In genomic region chr15:102258581-102259253, GRCm38 (mm10) we compare ENCODE assay signal across 10 mouse cellular contexts. TPM values are rescaled to one million over a fixed set of nuclear protein-coding genes. Genes with fewer than 3 reads are reported as not detected.
DNase-seq lines count a peak whose midpoint lies in the region; ATAC-seq and TF ChIP-seq lines count a peak whose summit lies in the region.
"Had no signal": no experiment of that assay in that cellular context is flagged by ENCODE, and none has a peak within 500 bp of the region (broad histone marks: within the 10 kb centered on the region; RNA-seq: fewer than 3 reads in every experiment).

No protein-coding gene starts in this region.

- H3K9ac ChIP-seq in heart, embryonic 11.5 days (ENCODE audit: low read depth, low read length): no peak overlapping the region
- peak overlapping the region; percentile 23 for H3K9ac ChIP-seq in lung, embryonic 14.5 days
- peak overlapping the region; percentile 18; the same call in 1 of the 2 replicates for H3K9ac ChIP-seq in embryonic facial prominence, embryonic 11.5 days (replicated peaks; ENCODE audit: low read length)

- intact Hi-C loops in heart, postnatal 14 days (cut with DNase I): no loop called here

- no peaks in the 10 kb centered on the region for H3K36me3 ChIP-seq in heart, embryonic 11.5 days (ENCODE audit: control insufficient read depth, insufficient read depth, low read length)
- H3K36me3 ChIP-seq in lung, embryonic 14.5 days (ENCODE audit: insufficient read depth): no peaks in the 10 kb centered on the region
- no peaks in the 10 kb centered on the region for H3K36me3 ChIP-seq in embryonic facial prominence, embryonic 11.5 days (replicated peaks; ENCODE audit: control insufficient read depth, insufficient read depth, low read depth, low read length)
- H3K36me3 ChIP-seq in myocyte (ENCODE audit: control insufficient read depth, insufficient read depth): no peaks in the 10 kb centered on the region

- WGBS in heart, embryonic 11.5 days (ENCODE audit: insufficient replicate concordance): 10% methylated on average over 11 of the region's 11 CpGs
- 28% methylated on average over 11 of the region's 11 CpGs for WGBS in lung, embryonic 14.5 days
- WGBS in embryonic facial prominence, embryonic 11.5 days: 11% methylated on average over 11 of the region's 11 CpGs

- peak; percentile 37 for TF ChIP-seq POLR2A in myocyte (IDR thresholded peaks at IDR 0.05; ENCODE audit: insufficient read length, low read depth)

- peaks cover 11% of the 10 kb centered on the region for H3K4me1 ChIP-seq in heart, embryonic 11.5 days (ENCODE audit: control insufficient read depth, insufficient read depth, low read length)
- H3K4me1 ChIP-seq in lung, embryonic 14.5 days (ENCODE audit: insufficient read depth): peaks cover 26% of the 10 kb centered on the region
- peaks cover 18% of the 10 kb centered on the region; the same call in 1 of the 2 replicates for H3K4me1 ChIP-seq in embryonic facial prominence, embryonic 11.5 days (ENCODE audit: control insufficient read depth, insufficient read depth, low read length)

- peak overlapping the region; percentile 96 for H3K4me2 ChIP-seq in heart, embryonic 11.5 days
- peak overlapping the region; percentile 88 for H3K4me2 ChIP-seq in lung, embryonic 14.5 days
- H3K4me2 ChIP-seq in embryonic facial prominence, embryonic 11.5 days (ENCODE audit: low read depth, low read length): peak overlapping the region; percentile 90
- H3K4me2 ChIP-seq in myocyte (ENCODE audit: low read depth): peak overlapping the region; percentile 99

- peaks cover 59% of the 10 kb centered on the region for H3K27me3 ChIP-seq in heart, embryonic 11.5 days (ENCODE audit: control insufficient read depth, insufficient read depth, low read length)
- H3K27me3 ChIP-seq in lung, embryonic 14.5 days (ENCODE audit: insufficient read depth, low read length): no peaks in the 10 kb centered on the region
- peaks cover 2% of the 10 kb centered on the region; the same call in 1 of the 2 replicates for H3K27me3 ChIP-seq in embryonic facial prominence, embryonic 11.5 days (ENCODE audit: control insufficient read depth, insufficient read depth, low read length)
- no peaks in the 10 kb centered on the region for H3K27me3 ChIP-seq in myocyte (ENCODE audit: control insufficient read depth, insufficient read depth, insufficient read length)

- no peak overlapping the region for H3K4me3 ChIP-seq in heart, embryonic 11.5 days (ENCODE audit: low read depth, low read length)
- peak overlapping the region; percentile 71; the same call in 1 of the 2 replicates for H3K4me3 ChIP-seq in lung, embryonic 14.5 days (ENCODE audit: low read depth, low read length)
- no peak overlapping the region for H3K4me3 ChIP-seq in embryonic facial prominence, embryonic 11.5 days (ENCODE audit: low read depth, low read length)
- H3K4me3 ChIP-seq in myocyte: peak overlapping the region; percentile 52

- no peak for ATAC-seq in heart, embryonic 11.5 days (replicated peaks; ENCODE audit: insufficient number of reproducible peaks, low FRiP score, low TSS enrichment)
- ATAC-seq in lung, embryonic 14.5 days (ENCODE audit: insufficient read depth): peak; percentile 38; the same call in 1 of the 2 replicates
- ATAC-seq in embryonic facial prominence, embryonic 11.5 days (replicated peaks; ENCODE audit: insufficient number of reproducible peaks, low FRiP score, low TSS enrichment, low read depth): peak; percentile 20; the same call in 1 of the 2 replicates
- no peak for ATAC-seq in granulocyte monocyte progenitor cell, adult 5-6 weeks (replicated peaks; ENCODE audit: poor library complexity, severe bottlenecking)

- peaks cover 5% of the 10 kb centered on the region for H3K79me2 ChIP-seq in myocyte (ENCODE audit: control insufficient read depth, insufficient read depth)

- no peak overlapping the region; the same call in 1 of the 2 replicates for H3K27ac ChIP-seq in heart, embryonic 11.5 days (ENCODE audit: low read depth, low read length)
- peak overlapping the region; percentile 93 for H3K27ac ChIP-seq in lung, embryonic 14.5 days (ENCODE audit: low read depth)
- peak overlapping the region; percentile 96 for H3K27ac ChIP-seq in embryonic facial prominence, embryonic 11.5 days (replicated peaks; ENCODE audit: low read depth, low read length)

- no peaks in the 10 kb centered on the region for H3K9me3 ChIP-seq in heart, embryonic 11.5 days (replicated peaks; ENCODE audit: control insufficient read depth, low read length)
- no peaks in the 10 kb centered on the region for H3K9me3 ChIP-seq in lung, embryonic 14.5 days (ENCODE audit: low read depth, low read length)
- H3K9me3 ChIP-seq in embryonic facial prominence, embryonic 11.5 days (replicated peaks; ENCODE audit: control insufficient read depth, low read length): no peaks in the 10 kb centered on the region

- no peak overlapping the region for H3ac ChIP-seq in myocyte (ENCODE audit: control insufficient read depth, insufficient read length)

- no peak for TF ChIP-seq CTCF in lung, embryonic 14.5 days (IDR thresholded peaks at IDR 0.05; ENCODE audit: low read depth)

- no peak for DNase-seq in heart, postnatal 14 days
- DNase-seq in lung, embryonic 14.5 days: peak; percentile 43
- DNase-seq in lung, postnatal 25 days (ENCODE audit: low spot score): no peak
- peak; percentile 79 for DNase-seq in embryonic facial prominence, embryonic 11.5 days (ENCODE audit: low spot score)
- no peak for DNase-seq in cerebellum, postnatal 4 days (ENCODE audit: low spot score in 2 of 2)

TF ChIP-seq in myocyte, 11 proteins besides CTCF, POLR2A, EP300 and RAD21:
- TF ChIP-seq CEBPB (IDR thresholded peaks at IDR 0.05; ENCODE audit: insufficient read depth, poor library complexity, severe bottlenecking) (no peak), POLR2AphosphoS2 (IDR thresholded peaks at IDR 0.05; ENCODE audit: insufficient read length, low read depth) (peak; percentile 52), E2F4 (IDR thresholded peaks at IDR 0.05; ENCODE audit: insufficient read depth) (no peak), USF1 (IDR thresholded peaks at IDR 0.05; ENCODE audit: low read depth) (no peak), MYOD1 (IDR thresholded peaks at IDR 0.05; ENCODE audit: control insufficient read depth in 1 of 3, insufficient read length in 2 of 3, low read depth in 2 of 3) (no peak)

RNA-seq across cellular contexts. Expression of gene Rarg, which starts 1.4 kb away (rescaled TPM):
- 11.2 and 13.4 TPM in 2 replicates for polyA plus RNA-seq in heart, embryonic 11.5 days (2014; fragmentation: Nextera tagmentation; extraction: Ambion mirVana)
- 10 to 100 TPM; 18.9 to 21.1 TPM for total RNA-seq in heart, postnatal 14 days (2021)
- 38.5 and 38.7 TPM in 2 replicates for polyA plus RNA-seq in lung, embryonic 14.5 days (2014; fragmentation: Nextera tagmentation; extraction: Ambion mirVana)
- polyA plus RNA-seq in embryonic facial prominence, embryonic 11.5 days (2014; fragmentation: Nextera tagmentation; extraction: Ambion mirVana): 68.1 and 70.2 TPM in 2 replicates
- polyA plus RNA-seq in myocyte (2012; fragmentation: generic; extraction: Trizol): 63.8 TPM
- total RNA-seq in granulocyte monocyte progenitor cell, adult 5-6 weeks (2014; fragmentation: Nextera tagmentation): 7.5 and 11.5 TPM in 2 replicates
- 2.0 and 3.4 TPM in 2 replicates for total RNA-seq in granulocyte monocyte progenitor cell, adult 5-6 weeks (2017)

RNA-seq across cellular contexts. Expression of gene Gm9918, which starts 11.6 kb away (rescaled TPM):
- polyA plus RNA-seq in heart, embryonic 11.5 days (2014; fragmentation: Nextera tagmentation; extraction: Ambion mirVana): 0.07 TPM in 1 of 2 replicates, not detected in the other
- total RNA-seq in heart, postnatal 14 days (2021): not detected
- 0.38 and 0.82 TPM in 2 replicates for polyA plus RNA-seq in lung, embryonic 14.5 days (2014; fragmentation: Nextera tagmentation; extraction: Ambion mirVana)
- polyA plus RNA-seq in embryonic facial prominence, embryonic 11.5 days (2014; fragmentation: Nextera tagmentation; extraction: Ambion mirVana): 0.58 and 1.2 TPM in 2 replicates
- polyA plus RNA-seq in myocyte (2012; fragmentation: generic; extraction: Trizol): not detected
- total RNA-seq in granulocyte monocyte progenitor cell, adult 5-6 weeks (2014; fragmentation: Nextera tagmentation): not detected in 2 replicates
- not detected in 2 replicates for total RNA-seq in granulocyte monocyte progenitor cell, adult 5-6 weeks (2017)
- total RNA-seq: left cerebral cortex, postnatal 25 days; MEL had no signal

RNA-seq across cellular contexts. Expression of gene Mfsd5, which starts 20.5 kb away (rescaled TPM):
- 44.4 and 45.3 TPM in 2 replicates for polyA plus RNA-seq in heart, embryonic 11.5 days (2014; fragmentation: Nextera tagmentation; extraction: Ambion mirVana)
- total RNA-seq in heart, postnatal 14 days (2021): 10 to 100 TPM; 16.7 to 19.0 TPM
- polyA plus RNA-seq in lung, embryonic 14.5 days (2014; fragmentation: Nextera tagmentation; extraction: Ambion mirVana): 63.1 and 64.0 TPM in 2 replicates
- 51.6 and 57.2 TPM in 2 replicates for polyA plus RNA-seq in embryonic facial prominence, embryonic 11.5 days (2014; fragmentation: Nextera tagmentation; extraction: Ambion mirVana)
- polyA plus RNA-seq in myocyte (2012; fragmentation: generic; extraction: Trizol): 83.3 TPM
- total RNA-seq in granulocyte monocyte progenitor cell, adult 5-6 weeks (2014; fragmentation: Nextera tagmentation): 20.0 and 39.8 TPM in 2 replicates
- 16.1 and 29.4 TPM in 2 replicates for total RNA-seq in granulocyte monocyte progenitor cell, adult 5-6 weeks (2017)

RNA-seq across cellular contexts. Expression of gene Itgb7, which starts 27.0 kb away (rescaled TPM):
- 0.94 and 1.2 TPM in 2 replicates for polyA plus RNA-seq in heart, embryonic 11.5 days (2014; fragmentation: Nextera tagmentation; extraction: Ambion mirVana)
- total RNA-seq in heart, postnatal 14 days (2021): 1 to 10 TPM; 1.5 to 1.8 TPM
- polyA plus RNA-seq in lung, embryonic 14.5 days (2014; fragmentation: Nextera tagmentation; extraction: Ambion mirVana): 1.4 and 2.6 TPM in 2 replicates
- 1.3 and 2.7 TPM in 2 replicates for polyA plus RNA-seq in embryonic facial prominence, embryonic 11.5 days (2014; fragmentation: Nextera tagmentation; extraction: Ambion mirVana)
- 2.0 TPM for polyA plus RNA-seq in myocyte (2012; fragmentation: generic; extraction: Trizol)
- 7.4 and 42.7 TPM in 2 replicates for total RNA-seq in granulocyte monocyte progenitor cell, adult 5-6 weeks (2014; fragmentation: Nextera tagmentation)
- total RNA-seq in granulocyte monocyte progenitor cell, adult 5-6 weeks (2017): 15.2 and 31.6 TPM in 2 replicates

RNA-seq across cellular contexts. Expression of gene Espl1, which starts 37.3 kb away (rescaled TPM):
- 20.0 and 23.8 TPM in 2 replicates for polyA plus RNA-seq in heart, embryonic 11.5 days (2014; fragmentation: Nextera tagmentation; extraction: Ambion mirVana)
- total RNA-seq in heart, postnatal 14 days (2021): 1 to 10 TPM; 3.2 to 4.3 TPM
- polyA plus RNA-seq in lung, embryonic 14.5 days (2014; fragmentation: Nextera tagmentation; extraction: Ambion mirVana): 44.1 and 45.9 TPM in 2 replicates
- 36.0 and 37.7 TPM in 2 replicates for polyA plus RNA-seq in embryonic facial prominence, embryonic 11.5 days (2014; fragmentation: Nextera tagmentation; extraction: Ambion mirVana)
- polyA plus RNA-seq in myocyte (2012; fragmentation: generic; extraction: Trizol): 16.7 TPM
- total RNA-seq in granulocyte monocyte progenitor cell, adult 5-6 weeks (2014; fragmentation: Nextera tagmentation): 20.8 and 21.7 TPM in 2 replicates
- total RNA-seq in granulocyte monocyte progenitor cell, adult 5-6 weeks (2017): 30.4 and 50.0 TPM in 2 replicates

Comparison
In these comparisons a context has a peak if more than half of its experiments do, and no peak if none do; other contexts are left out.
1. DNase-seq: peak in lung, embryonic 14.5 days (single experiment) and embryonic facial prominence, embryonic 11.5 days (single experiment); none in heart, postnatal 14 days (0 of 2), lung, postnatal 25 days (single experiment) and cerebellum, postnatal 4 days (0 of 2).
2. ATAC-seq: peak in lung, embryonic 14.5 days (single experiment) and embryonic facial prominence, embryonic 11.5 days (single experiment); none in heart, embryonic 11.5 days (single experiment) and granulocyte monocyte progenitor cell, adult 5-6 weeks (single experiment).
3. H3K4me3 ChIP-seq: peak in lung, embryonic 14.5 days (single experiment) and myocyte (single experiment); none in heart, embryonic 11.5 days (single experiment) and embryonic facial prominence, embryonic 11.5 days (single experiment).
4. Peak in every context shown above with its lines, with median percentiles within 50 percentile points of each other: H3K4me2 ChIP-seq.